Mouse (Mus musculus): ENCODE measurements around the gene Prdm1.

DNA sequence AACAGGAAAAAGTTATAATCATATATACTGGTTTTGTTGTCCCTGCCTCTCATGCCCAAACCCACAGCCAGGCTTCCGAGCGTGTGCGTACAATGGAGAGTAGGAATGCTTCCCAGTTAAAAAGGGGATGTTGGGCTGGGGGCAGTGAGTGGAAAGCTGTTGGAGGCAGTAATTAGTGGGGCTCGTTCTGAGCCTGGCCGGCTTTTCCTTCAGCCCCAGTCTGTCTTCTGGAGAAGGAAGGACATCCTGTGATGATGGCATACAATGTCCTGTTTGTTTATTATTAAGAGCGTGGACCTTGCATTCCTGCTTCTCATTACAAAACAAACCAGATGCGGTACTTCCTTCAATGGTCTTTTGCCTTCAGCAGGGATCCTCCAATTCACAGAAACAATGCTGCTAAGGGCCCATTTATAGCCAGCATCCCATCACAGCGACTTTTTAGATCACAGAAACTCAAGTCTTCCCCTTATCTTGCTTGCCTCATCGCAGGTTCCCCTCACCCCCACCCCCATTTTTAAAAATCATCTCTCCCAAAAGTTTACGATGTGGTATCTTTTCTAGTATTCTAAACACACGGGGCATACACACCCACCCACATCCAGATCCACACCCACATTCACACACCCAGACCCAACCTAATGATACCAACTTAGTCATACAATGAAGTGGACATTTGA is 68.8 kb downstream of the Prdm1 start:
- TF ChIP-seq CTCF (IDR thresholded peaks at IDR 0.05; ENCODE audit: borderline replicate concordance, insufficient read depth, low read depth, low read length) (no peak), POLR2A (IDR thresholded peaks at IDR 0.05; ENCODE audit: borderline replicate concordance, insufficient read depth, low read length) (no peak)

Measured in cerebellum, adult 2 months (tissue).